Mouse (Mus musculus) monocyte, adult 2 months (primary cell): ENCODE results near the gene Sez6.
A peak's percentile ranks its signal among the peaks of the same experiment; 100 is the strongest.

Experiments used
- DNase-seq, 2 experiments: peaks; one replicate each; pipeline ENCODE4 v3.0.0; 2022; ENCODE audit warnings: low spot score in 2 of 2, low read depth in 1 of 2

The Sez6 gene

GRCm38 (mm10) chr11:77980281-77981204 lies 49.9 kb downstream of the Sez6 start:
- DNase-seq: peak in 1 of 2 experiments; percentile 34

GRCm38 (mm10) chr11:77981609-77982440 lies 51.2 kb downstream of the Sez6 start:
- DNase-seq: peak; percentile 87 to 96

- peak; percentile 99 for DNase-seq
Observed at GRCm38 (mm10) chr11:77982441-77982905, 51.9 kb downstream of the Sez6 start, which contains the start of gene Phf12. TSS of gene Phf12 (plus strand) at chr11:77982754.

GRCm38 (mm10) chr11:77983191-77983936 lies 52.8 kb downstream of the Sez6 start:
- peak in 1 of 2 experiments; percentile 44 for DNase-seq

GRCm38 (mm10) chr11:77983937-77984835 lies 53.6 kb downstream of the Sez6 start:
- peak in 1 of 2 experiments; percentile 25 for DNase-seq

- no peak for DNase-seq
Observed at GRCm38 (mm10) chr11:77984836-77985231, 54.2 kb downstream of the Sez6 start.

- DNase-seq: no peak
Observed at GRCm38 (mm10) chr11:77985541-77986065, 55.0 kb downstream of the Sez6 start.

- DNase-seq: no peak
Observed at GRCm38 (mm10) chr11:77989071-77989690, 58.6 kb downstream of the Sez6 start.

GRCm38 (mm10) chr11:77995556-77995955 lies 65.0 kb downstream of the Sez6 start:
- DNase-seq: no peak

- no peak for DNase-seq
Observed at GRCm38 (mm10) chr11:78006446-78006845, 75.8 kb downstream of the Sez6 start.

GRCm38 (mm10) chr11:78019676-78020075 lies 89.1 kb downstream of the Sez6 start:
- DNase-seq: peak; percentile 21 to 34

GRCm38 (mm10) chr11:78023607-78024006 lies 93.0 kb downstream of the Sez6 start:
- DNase-seq: no peak
